Comparison of ENCODE assay signal across 10 mouse cellular contexts in genomic region chr3:37654787-37655186, GRCm38 (mm10). TPM values are rescaled to one million over a fixed set of nuclear protein-coding genes. Genes with fewer than 3 reads are reported as not detected.
DNase-seq lines count a peak whose midpoint lies in the region; ATAC-seq lines count a peak whose summit lies in the region.
"Had no signal": no experiment of that assay in that cellular context is flagged by ENCODE, and none has a peak within 500 bp of the region (broad histone marks: within the 10 kb centered on the region; RNA-seq: fewer than 3 reads in every experiment).

No protein-coding gene starts in this region.

- no peak for ATAC-seq in megakaryocyte, adult 5-6 weeks (ENCODE audit: poor library complexity, severe bottlenecking)
- ATAC-seq in intestine, embryonic 16.5 days = 0 out of 2 replicates have a peak, but pooled peaks have one; percentile 1
- no peak for ATAC-seq in neural tube, embryonic 14.5 days (ENCODE audit: low read depth)

- H3K9ac ChIP-seq in intestine, embryonic 16.5 days (ENCODE audit: low read depth, low read length) = 0 out of 2 replicates have a peak overlapping the region, but pooled peaks have one; percentile 54
- H3K9ac ChIP-seq in neural tube, embryonic 14.5 days (replicated peaks; ENCODE audit: low read depth, low read length) = no peak overlapping the region

- peaks cover 22% of the 10 kb centered on the region; the same call in 1 of the 2 replicates for H3K27me3 ChIP-seq in heart, embryonic 10.5 days (ENCODE audit: insufficient read depth, poor library complexity, severe bottlenecking)
- H3K27me3 ChIP-seq in megakaryocyte, embryonic 14.5 days (replicated peaks) = peaks cover 4% of the 10 kb centered on the region
- H3K27me3 ChIP-seq in intestine, embryonic 16.5 days (replicated peaks; ENCODE audit: control insufficient read depth, insufficient read depth, low read length) = no peaks in the 10 kb centered on the region
- H3K27me3 ChIP-seq in neural tube, embryonic 14.5 days (ENCODE audit: control insufficient read depth, insufficient read depth, low read length) = peaks cover 6% of the 10 kb centered on the region

- peaks cover 31% of the 10 kb centered on the region for H3K4me1 ChIP-seq in heart, embryonic 10.5 days
- H3K4me1 ChIP-seq in megakaryocyte, embryonic 14.5 days = peaks cover 75% of the 10 kb centered on the region
- H3K4me1 ChIP-seq in intestine, embryonic 16.5 days (ENCODE audit: control insufficient read depth, insufficient read depth, low read length) = peaks cover 29% of the 10 kb centered on the region
- peaks cover 5% of the 10 kb centered on the region; the same call in 1 of the 2 replicates for H3K4me1 ChIP-seq in neural tube, embryonic 14.5 days (ENCODE audit: control insufficient read depth, insufficient read depth, low read length)

- no peak for DNase-seq in heart, embryonic 10.5 days (ENCODE audit: low spot score)
- no peak for DNase-seq in heart, adult 8-10 months (ENCODE audit: low spot score)
- DNase-seq in ovary, postnatal 10 days (ENCODE audit: low spot score) = no peak
- no peak for DNase-seq in left cerebral cortex, postnatal 36 days (ENCODE audit: low spot score in 2 of 2)
- DNase-seq: cerebellum, adult 11 months; spleen, adult 18-20 months had no signal

- no peaks in the 10 kb centered on the region for H3K36me3 ChIP-seq in heart, embryonic 10.5 days
- peaks cover 12% of the 10 kb centered on the region for H3K36me3 ChIP-seq in megakaryocyte, embryonic 14.5 days (replicated peaks; ENCODE audit: low read length)
- no peaks in the 10 kb centered on the region for H3K36me3 ChIP-seq in intestine, embryonic 16.5 days (ENCODE audit: control insufficient read depth, insufficient read depth, low read length)
- no peaks in the 10 kb centered on the region for H3K36me3 ChIP-seq in neural tube, embryonic 14.5 days (ENCODE audit: control insufficient read depth, insufficient read depth, low read length)

- H3K27ac ChIP-seq in heart, embryonic 10.5 days = peak overlapping the region; percentile 42; the same call in 1 of the 2 replicates
- H3K27ac ChIP-seq in intestine, embryonic 16.5 days (ENCODE audit: low read length) = no peak overlapping the region
- H3K27ac ChIP-seq in neural tube, embryonic 14.5 days (ENCODE audit: low read depth, low read length) = no peak overlapping the region

- WGBS in heart, embryonic 10.5 days = 42% methylated on average over 6 of the region's 6 CpGs
- 49% methylated on average over 6 of the region's 6 CpGs for WGBS in intestine, embryonic 16.5 days
- WGBS in neural tube, embryonic 14.5 days = 75% methylated on average over 6 of the region's 6 CpGs

- peak overlapping the region; percentile 52 for H3K4me2 ChIP-seq in intestine, embryonic 16.5 days (ENCODE audit: low read depth, low read length)
- peak overlapping the region; percentile 41; the same call in 1 of the 2 replicates for H3K4me2 ChIP-seq in neural tube, embryonic 14.5 days (ENCODE audit: low read depth, low read length)

- H3K4me3 ChIP-seq in heart, embryonic 10.5 days = peak overlapping the region; percentile 53
- peak overlapping the region; percentile 92 for H3K4me3 ChIP-seq in megakaryocyte, embryonic 14.5 days (replicated peaks)
- peak overlapping the region; percentile 41 for H3K4me3 ChIP-seq in intestine, embryonic 16.5 days (ENCODE audit: low read length)
- peak overlapping the region; percentile 15; the same call in 1 of the 2 replicates for H3K4me3 ChIP-seq in neural tube, embryonic 14.5 days (ENCODE audit: low read depth, low read length)

- intact Hi-C loops in left cerebral cortex, postnatal 36 days (cut with DNase I) = no loop called here

- no peaks in the 10 kb centered on the region for H3K9me3 ChIP-seq in heart, embryonic 10.5 days
- no peaks in the 10 kb centered on the region for H3K9me3 ChIP-seq in megakaryocyte, embryonic 14.5 days
- no peaks in the 10 kb centered on the region for H3K9me3 ChIP-seq in intestine, embryonic 16.5 days (ENCODE audit: control insufficient read depth, low read length)
- no peaks in the 10 kb centered on the region for H3K9me3 ChIP-seq in neural tube, embryonic 14.5 days (ENCODE audit: control insufficient read depth, low read length)

RNA-seq across cellular contexts. Expression of gene Spry1, which starts 15.0 kb away (rescaled TPM):
- polyA plus RNA-seq in heart, embryonic 10.5 days (2016; fragmentation: Nextera tagmentation; extraction: Ambion mirVana) = 5.3 and 8.1 TPM in 2 replicates
- 10 to 100 TPM; 14.5 to 17.3 (median 15.5) TPM for total RNA-seq in heart, adult 8-10 months (2022)
- 7.7 and 11.5 TPM in 2 replicates for polyA plus RNA-seq in megakaryocyte, embryonic 14.5 days (2012; ENCODE audit: insufficient read depth, low replicate concordance)
- total RNA-seq in megakaryocyte, adult 5-6 weeks (2015) = 0.50 and 1.2 TPM in 2 replicates
- total RNA-seq in megakaryocyte, adult 5-6 weeks (2017) = 0.16 TPM in 1 of 2 replicates, not detected in the other
- polyA plus RNA-seq in intestine, embryonic 16.5 days (2015; fragmentation: Nextera tagmentation; extraction: Ambion mirVana) = 11.3 and 13.4 TPM in 2 replicates
- polyA plus RNA-seq in neural tube, embryonic 14.5 days (2014; fragmentation: Nextera tagmentation; extraction: Ambion mirVana) = 5.0 and 5.1 TPM in 2 replicates
- 1 to 10 TPM; 9.5 to 9.6 TPM for total RNA-seq in left cerebral cortex, postnatal 36 days (2021)

Comparison
In these comparisons a context has a peak if more than half of its experiments do, and no peak if none do; other contexts are left out.
1. H3K4me3 ChIP-seq: peak in every context shown above with its lines; median percentile 92 in megakaryocyte, embryonic 14.5 days; 53 in heart, embryonic 10.5 days; 41 in intestine, embryonic 16.5 days; 15 in neural tube, embryonic 14.5 days.